Mouse (Mus musculus) forebrain, postnatal 0 days (tissue): Measurements from ENCODE around the gene Hsfy2. TPM values are rescaled to one million over a fixed set of nuclear protein-coding genes. Genes with fewer than 3 reads are reported as not detected.

ENCODE experiments used
- ATAC-seq: fragments of 200-750 bp; cut with Nextera tagmentation; 2 replicates; pipeline ENCODE4 v1.8.0; 2017; ENCODE audit warnings: mild to moderate bottlenecking, moderate library complexity
- DNase-seq: peaks from one replicate; pipeline ENCODE4 v3.0.0-alpha.2; 2015
- H3K27ac ChIP-seq: fragments of 300-500 bp; sonication (generic); 2 replicates; pipeline ENCODE4 v1.5.1; 2014; ENCODE audit warnings: low read depth, mild to moderate bottlenecking, antibody characterized with exemption, low read length, moderate library complexity, mixed read lengths
- H3K27me3 ChIP-seq: fragments of 300-500 bp; sonication (generic); 2 replicates; pipeline ENCODE4 v1.6.1; 2014; ENCODE audit warnings: mild to moderate bottlenecking, low read length, mixed read lengths; ENCODE audit not compliant: insufficient read depth
- H3K36me3 ChIP-seq: fragments of 300-500 bp; sonication (generic); 2 replicates; pipeline ENCODE4 v1.6.1; 2014; ENCODE audit warnings: mild to moderate bottlenecking, moderate library complexity; ENCODE audit not compliant: insufficient read depth
- H3K4me1 ChIP-seq: fragments of 300-500 bp; sonication (generic); 2 replicates; pipeline ENCODE4 v1.6.1; 2014; ENCODE audit warnings: antibody characterized with exemption; ENCODE audit not compliant: insufficient read depth
- H3K4me2 ChIP-seq: fragments of 300-500 bp; sonication (generic); 2 replicates; pipeline ENCODE4 v1.6.1; 2014; ENCODE audit warnings: low read depth, mild to moderate bottlenecking, moderate library complexity
- H3K4me3 ChIP-seq: fragments of 300-500 bp; sonication (generic); 2 replicates; pipeline ENCODE4 v1.5.1; 2014; ENCODE audit warnings: low read depth, low read length, mixed read lengths
- H3K9ac ChIP-seq: fragments of 300-500 bp; sonication (generic); 2 replicates; pipeline ENCODE4 v1.6.1; 2014; ENCODE audit warnings: mild to moderate bottlenecking
- H3K9me3 ChIP-seq: fragments of 300-500 bp; sonication (generic); 2 replicates; pipeline ENCODE4 v1.6.1; 2016; ENCODE audit warnings: low read length
- CTCF ChIP-seq: sonication (generic); IDR thresholded peaks from 2 replicates; pipeline ENCODE4 v1.5.1; 2016; ENCODE audit warnings: antibody characterized with exemption, control low read depth, low read depth
- WGBS: fragments of 180-500 bp; shearing (Covaris S2); extraction: QIAGEN DNeasy Blood & Tissue Kit; methylation state at CpG from one replicate; pipeline ENCODE4 v1.1.7; 2014; 5-methylcytosine and 5-hydroxymethylcytosine counted together
- polyA plus RNA-seq: library from polyadenylated mRNA; unstranded; fragments of >200 nt; fragmentation: Nextera tagmentation; extraction: Ambion mirVana; gene quantifications from 2 replicates; pipeline ENCODE4 v1.2.1, GENCODE M21; 2015
- total RNA-seq: library from RNA; depleted of rRNA; stranded (reverse); fragments of >200 nt; gene quantifications from 2 replicates; pipeline ENCODE4 v1.2.3, GENCODE M21; 2014

Gene Hsfy2
- total and polyA plus RNA-seq, 2 experiments from 2014 or later: not detected

- Histone ChIP-seq H3K9me3 (no peaks in the 10 kb centered on the region), H3K27me3 (no peaks in the 10 kb centered on the region), H3K9ac (no peak overlapping the region), H3K36me3 (no peaks in the 10 kb centered on the region), H3K27ac (no peak overlapping the region), H3K4me2 (no peak overlapping the region), H3K4me1 (no peaks in the 10 kb centered on the region), H3K4me3 (no peak overlapping the region)
- DNase-seq (no peak), ATAC-seq (no peak)
- TF ChIP-seq CTCF: no peak
- 76% methylated on average over 5 of the region's 5 CpGs for WGBS
Observed at GRCm38 (mm10) chr1:56670509-56670908, 33.3 kb upstream of the Hsfy2 start.

- Histone ChIP-seq H3K4me2 (no peak overlapping the region), H3K9me3 (no peaks in the 10 kb centered on the region), H3K4me3 (no peak overlapping the region), H3K27ac (no peak overlapping the region), H3K27me3 (no peaks in the 10 kb centered on the region), H3K9ac (no peak overlapping the region), H3K4me1 (no peaks in the 10 kb centered on the region), H3K36me3 (no peaks in the 10 kb centered on the region)
- no peak; the same call in 1 of the 2 replicates for ATAC-seq
- WGBS: 68% methylated on average over 3 of the region's 3 CpGs
- no peak for TF ChIP-seq CTCF
- DNase-seq: peak; percentile 10
Observed at GRCm38 (mm10) chr1:56664606-56665005, 27.4 kb upstream of the Hsfy2 start.

GRCm38 (mm10) chr1:56626824-56627223, 10.4 kb downstream of the Hsfy2 start:
- H3K27ac ChIP-seq: no peak overlapping the region
- H3K9me3 ChIP-seq: no peaks in the 10 kb centered on the region
- no peaks in the 10 kb centered on the region for H3K36me3 ChIP-seq
- TF ChIP-seq CTCF: no peak
- no peak overlapping the region for H3K4me2 ChIP-seq
- no peak overlapping the region for H3K9ac ChIP-seq
- no peaks in the 10 kb centered on the region for H3K27me3 ChIP-seq
- no peak for DNase-seq
- no peaks in the 10 kb centered on the region for H3K4me1 ChIP-seq
- WGBS: 72% methylated on average over 7 of the region's 7 CpGs
- no peak for ATAC-seq
- no peak overlapping the region for H3K4me3 ChIP-seq

- no peak for ATAC-seq
- H3K9ac ChIP-seq: no peak overlapping the region
- 90% methylated on average over 3 of the region's 3 CpGs for WGBS
Observed at GRCm38 (mm10) chr1:56624304-56624703, 12.9 kb downstream of the Hsfy2 start.

GRCm38 (mm10) chr1:56612384-56612783, 24.9 kb downstream of the Hsfy2 start:
- H3K27ac ChIP-seq: no peak overlapping the region
- H3K36me3 ChIP-seq: no peaks in the 10 kb centered on the region
- H3K27me3 ChIP-seq: no peaks in the 10 kb centered on the region
- DNase-seq (no peak), ATAC-seq (no peak)
- H3K4me2 ChIP-seq: no peak overlapping the region
- WGBS: 75% methylated on average over 1 of the region's 1 CpGs
- no peaks in the 10 kb centered on the region for H3K4me1 ChIP-seq
- no peaks in the 10 kb centered on the region for H3K9me3 ChIP-seq
- no peak for TF ChIP-seq CTCF
- H3K4me3 ChIP-seq: no peak overlapping the region
- H3K9ac ChIP-seq: no peak overlapping the region

More at GRCm38 (mm10) chr1:56624304-56624703, 12.9 kb downstream of the Hsfy2 start:
- no peak for DNase-seq
- Histone ChIP-seq H3K4me1 (no peaks in the 10 kb centered on the region), H3K9me3 (no peaks in the 10 kb centered on the region), H3K27me3 (no peaks in the 10 kb centered on the region), H3K36me3 (no peaks in the 10 kb centered on the region), H3K4me2 (no peak overlapping the region), H3K27ac (no peak overlapping the region), H3K4me3 (no peak overlapping the region)
- no peak for TF ChIP-seq CTCF
